Mouse (Mus musculus): ENCODE measurements around the gene Cuedc2. TPM values are rescaled to one million over a fixed set of nuclear protein-coding genes. Genes with fewer than 3 reads are reported as not detected.
A peak's percentile ranks its signal among the peaks of the same experiment; 100 is the strongest.

Cuedc2 gene
- total RNA-seq (2014; rRNA removed) (157 and 177 TPM in 2 replicates), polyA plus RNA-seq (2015; fragmentation: Nextera tagmentation; extraction: Ambion mirVana) (314 and 337 TPM in 2 replicates)

- H3K4me3 ChIP-seq (ENCODE audit: low read depth, low read length), result peak within 1 kb of the TSS; percentile 74
- H3K36me3 ChIP-seq (ENCODE audit: insufficient read depth, low read length), result no peaks in the 10 kb centered on the region
- no peaks in the 10 kb centered on the region for H3K9me3 ChIP-seq (ENCODE audit: low read length)
- peak; percentile 82 for TF ChIP-seq CTCF (IDR thresholded peaks at IDR 0.05)
- peak; percentile 97 for DNase-seq (ENCODE audit: low spot score)
- peaks cover 14% of the 10 kb centered on the region for H3K4me1 ChIP-seq (ENCODE audit: insufficient read depth, low read length)
- peak within 1 kb of the TSS; percentile 77 for H3K9ac ChIP-seq (replicated peaks; ENCODE audit: low read length, poor library complexity, severe bottlenecking)
- WGBS, result under 1% methylated on average over 28 of the region's 31 CpGs
- H3K27me3 ChIP-seq (ENCODE audit: insufficient read depth, low read length), result no peaks in the 10 kb centered on the region
- H3K27ac ChIP-seq (ENCODE audit: low read depth, low read length), result peak within 1 kb of the TSS; percentile 85
- H3K4me2 ChIP-seq (ENCODE audit: low read depth, low read length, poor library complexity, severe bottlenecking), result peak within 1 kb of the TSS; percentile 85
- peak; percentile 86 for ATAC-seq (ENCODE audit: low FRiP score)
Measured at GRCm38 (mm10) chr19:46338331-46338936, at the start of gene Cuedc2. Gene Cuedc2, minus strand, starts transcription at chr19:46338702.

GRCm38 (mm10) chr19:46382275-46382674 lies 43.8 kb upstream of the Cuedc2 start:
- Histone ChIP-seq H3K27ac (ENCODE audit: low read depth, low read length) (no peak overlapping the region), H3K4me2 (ENCODE audit: low read depth, low read length, poor library complexity, severe bottlenecking) (no peak overlapping the region), H3K9ac (replicated peaks; ENCODE audit: low read length, poor library complexity, severe bottlenecking) (no peak overlapping the region), H3K4me1 (ENCODE audit: insufficient read depth, low read length) (no peaks in the 10 kb centered on the region), H3K9me3 (ENCODE audit: low read length) (no peaks in the 10 kb centered on the region), H3K36me3 (ENCODE audit: insufficient read depth, low read length) (peaks cover 79% of the 10 kb centered on the region), H3K4me3 (ENCODE audit: low read depth, low read length) (no peak overlapping the region), H3K27me3 (ENCODE audit: insufficient read depth, low read length) (no peaks in the 10 kb centered on the region)
- DNase-seq (ENCODE audit: low spot score) (no peak), ATAC-seq (ENCODE audit: low FRiP score) (no peak)
- WGBS, result 91% methylated on average over 9 of the region's 9 CpGs
- TF ChIP-seq CTCF (IDR thresholded peaks at IDR 0.05), result no peak

- DNase-seq (ENCODE audit: low spot score), result no peak
- TF ChIP-seq CTCF (IDR thresholded peaks at IDR 0.05), result no peak
Measured at GRCm38 (mm10) chr19:46375891-46376290, 37.4 kb upstream of the Cuedc2 start.

DNA sequence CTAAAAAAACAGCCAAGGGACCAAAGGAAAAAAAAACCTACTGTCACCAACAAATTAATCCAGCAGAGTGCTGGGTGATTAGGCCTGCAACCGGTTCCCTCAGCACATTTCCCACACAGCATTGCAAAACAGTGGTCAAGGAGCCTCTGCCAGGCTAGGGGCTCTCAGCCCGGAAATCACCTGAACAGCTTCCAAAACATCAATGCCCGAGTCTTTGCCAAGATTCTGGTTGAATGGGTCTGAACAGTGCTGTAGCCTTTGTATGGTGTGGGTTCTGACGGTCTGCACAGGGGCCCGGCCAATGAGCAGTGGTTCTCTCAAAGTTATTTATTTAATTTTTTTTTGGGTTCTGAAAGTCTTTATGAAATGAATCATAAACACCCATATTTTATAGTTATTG lies 37.0 kb upstream of the Cuedc2 start:
- Histone ChIP-seq H3K9ac (replicated peaks; ENCODE audit: low read length, poor library complexity, severe bottlenecking) (no peak overlapping the region), H3K36me3 (ENCODE audit: insufficient read depth, low read length) (peaks cover 46% of the 10 kb centered on the region), H3K9me3 (ENCODE audit: low read length) (no peaks in the 10 kb centered on the region), H3K4me3 (ENCODE audit: low read depth, low read length) (no peak overlapping the region), H3K27ac (ENCODE audit: low read depth, low read length) (peak overlapping the region; percentile 32; the same call in 1 of the 2 replicates), H3K4me2 (ENCODE audit: low read depth, low read length, poor library complexity, severe bottlenecking) (no peak overlapping the region), H3K27me3 (ENCODE audit: insufficient read depth, low read length) (no peaks in the 10 kb centered on the region), H3K4me1 (ENCODE audit: insufficient read depth, low read length) (no peaks in the 10 kb centered on the region)
- WGBS, result 58% methylated on average over 5 of the region's 5 CpGs
- no peak for TF ChIP-seq CTCF (IDR thresholded peaks at IDR 0.05)
- ATAC-seq (ENCODE audit: low FRiP score) (no peak), DNase-seq (ENCODE audit: low spot score) (peak; percentile 76)

More at GRCm38 (mm10) chr19:46375891-46376290, 37.4 kb upstream of the Cuedc2 start:
- no peak for ATAC-seq (ENCODE audit: low FRiP score)
- Histone ChIP-seq H3K27ac (ENCODE audit: low read depth, low read length) (no peak overlapping the region), H3K4me3 (ENCODE audit: low read depth, low read length) (no peak overlapping the region), H3K9ac (replicated peaks; ENCODE audit: low read length, poor library complexity, severe bottlenecking) (no peak overlapping the region), H3K4me1 (ENCODE audit: insufficient read depth, low read length) (no peaks in the 10 kb centered on the region), H3K9me3 (ENCODE audit: low read length) (no peaks in the 10 kb centered on the region), H3K36me3 (ENCODE audit: insufficient read depth, low read length) (peaks cover 50% of the 10 kb centered on the region), H3K4me2 (ENCODE audit: low read depth, low read length, poor library complexity, severe bottlenecking) (no peak overlapping the region), H3K27me3 (ENCODE audit: insufficient read depth, low read length) (no peaks in the 10 kb centered on the region)
- 71% methylated on average over 4 of the region's 4 CpGs for WGBS

DNA sequence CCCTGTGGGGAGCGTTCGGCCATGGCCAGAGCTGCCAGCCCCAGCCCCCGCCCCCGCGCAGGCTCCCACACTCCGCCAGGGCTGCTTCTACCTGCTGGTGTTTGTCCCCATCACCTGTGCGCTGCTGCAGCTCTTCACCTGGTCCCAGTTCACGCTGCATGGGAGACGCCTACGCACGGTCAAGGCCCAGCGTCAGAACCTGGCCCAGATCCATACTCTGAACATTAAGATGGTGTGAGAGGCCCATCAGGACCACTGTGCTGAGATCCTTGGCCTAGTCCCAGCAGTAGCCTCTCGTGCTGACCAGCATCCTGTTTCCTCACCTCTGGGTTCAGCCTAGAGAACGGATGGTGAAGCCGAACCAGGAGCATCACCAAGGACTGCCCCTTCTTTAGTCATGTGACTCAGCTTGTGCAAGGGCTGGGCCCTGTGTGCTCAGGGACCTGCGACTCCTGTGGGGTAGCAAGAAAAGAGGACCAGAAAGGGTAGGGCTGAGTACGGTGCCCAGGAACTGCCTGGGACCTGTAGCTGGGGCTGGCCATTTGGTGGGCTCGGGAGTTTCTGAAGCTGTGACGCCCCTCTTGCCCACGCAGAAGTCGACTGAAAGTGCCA lies 36.1 kb upstream of the Cuedc2 start:
- no peaks in the 10 kb centered on the region for H3K9me3 ChIP-seq (ENCODE audit: low read length)
- no peak for DNase-seq (ENCODE audit: low spot score)
- H3K27me3 ChIP-seq (ENCODE audit: insufficient read depth, low read length), result no peaks in the 10 kb centered on the region
- H3K9ac ChIP-seq (replicated peaks; ENCODE audit: low read length, poor library complexity, severe bottlenecking), result no peak overlapping the region
- no peak overlapping the region for H3K27ac ChIP-seq (ENCODE audit: low read depth, low read length)
- no peak for TF ChIP-seq CTCF (IDR thresholded peaks at IDR 0.05)
- ATAC-seq (ENCODE audit: low FRiP score), result no peak
- 47% methylated on average over 21 of the region's 21 CpGs for WGBS
- H3K4me2 ChIP-seq (ENCODE audit: low read depth, low read length, poor library complexity, severe bottlenecking), result no peak overlapping the region
- no peak overlapping the region for H3K4me3 ChIP-seq (ENCODE audit: low read depth, low read length)
- H3K36me3 ChIP-seq (ENCODE audit: insufficient read depth, low read length), result peaks cover 37% of the 10 kb centered on the region
- no peaks in the 10 kb centered on the region for H3K4me1 ChIP-seq (ENCODE audit: insufficient read depth, low read length)

- Histone ChIP-seq H3K9me3 (ENCODE audit: low read length) (no peaks in the 10 kb centered on the region), H3K27ac (ENCODE audit: low read depth, low read length) (no peak overlapping the region), H3K27me3 (ENCODE audit: insufficient read depth, low read length) (no peaks in the 10 kb centered on the region), H3K4me2 (ENCODE audit: low read depth, low read length, poor library complexity, severe bottlenecking) (no peak overlapping the region), H3K4me3 (ENCODE audit: low read depth, low read length) (no peak overlapping the region), H3K36me3 (ENCODE audit: insufficient read depth, low read length) (peaks cover 7% of the 10 kb centered on the region; the same call in 1 of the 2 replicates), H3K9ac (replicated peaks; ENCODE audit: low read length, poor library complexity, severe bottlenecking) (no peak overlapping the region), H3K4me1 (ENCODE audit: insufficient read depth, low read length) (no peaks in the 10 kb centered on the region)
- 22% methylated on average over 4 of the region's 4 CpGs for WGBS
- peak; percentile 67 for DNase-seq (ENCODE audit: low spot score)
- peak; percentile 73 for TF ChIP-seq CTCF (IDR thresholded peaks at IDR 0.05)
- no peak for ATAC-seq (ENCODE audit: low FRiP score)
Measured at GRCm38 (mm10) chr19:46369204-46369603, 30.7 kb upstream of the Cuedc2 start.

Measured in midbrain, postnatal 0 days (tissue).